Mouse (Mus musculus): ENCODE measurements around the gene Det1.

GRCm38 (mm10) chr7:78863796-78864445 is 16.9 kb upstream of the Det1 start:
- TF ChIP-seq POLR2A (IDR thresholded peaks at IDR 0.05; ENCODE audit: insufficient read length, low read depth) (no peak), MAX (IDR thresholded peaks at IDR 0.05; ENCODE audit: low read depth) (no peak), MYOG (IDR thresholded peaks at IDR 0.05; ENCODE audit: control insufficient read depth in 1 of 3, insufficient read depth in 1 of 3, insufficient read length in 2 of 3, low read depth in 2 of 3) (no peak), USF1 (IDR thresholded peaks at IDR 0.05; ENCODE audit: low read depth) (no peak), E2F4 (IDR thresholded peaks at IDR 0.05; ENCODE audit: insufficient read depth) (no peak), POLR2AphosphoS2 (IDR thresholded peaks at IDR 0.05; ENCODE audit: insufficient read length, low read depth) (no peak), TCF12 (IDR thresholded peaks at IDR 0.05; ENCODE audit: insufficient read depth, poor library complexity, severe bottlenecking) (no peak)
